In the genomic region with DNA sequence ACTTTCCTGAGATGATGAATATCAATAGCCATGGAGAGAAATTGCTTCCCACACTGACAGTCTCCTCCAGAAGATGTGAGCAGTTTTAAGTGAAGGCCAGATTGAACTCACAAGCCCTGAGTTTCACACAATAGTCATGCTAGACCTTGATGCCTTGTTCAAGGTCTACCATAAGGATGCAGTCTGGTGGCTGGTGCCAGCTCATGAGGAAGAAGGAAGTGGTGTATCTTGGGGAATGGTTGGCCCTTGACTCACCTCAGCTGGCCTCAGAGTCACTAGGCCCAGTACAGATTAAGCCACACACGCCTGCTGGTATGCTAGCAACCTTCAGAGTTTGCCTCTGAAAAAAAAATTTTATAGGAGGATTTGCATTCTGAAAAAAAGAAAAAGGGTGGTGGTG, we compare ENCODE assay signal across 14 mouse cellular contexts.
"Had no signal": no experiment of that assay in that cellular context is flagged by ENCODE, and none has a peak within 500 bp of the region (broad histone marks: within the 10 kb centered on the region; RNA-seq: fewer than 3 reads in every experiment).

No protein-coding gene starts in this region.

- H3K9ac ChIP-seq: limb, embryonic 12.5 days; liver, embryonic 13.5 days; liver, postnatal 0 days; lung, embryonic 15.5 days; neural tube, embryonic 13.5 days had no signal

- H3K36me3 ChIP-seq: limb, embryonic 12.5 days; liver, embryonic 13.5 days; lung, embryonic 15.5 days; neural tube, embryonic 13.5 days had no signal

- H3K4me2 ChIP-seq: limb, embryonic 12.5 days; liver, embryonic 13.5 days; midbrain, embryonic 11.5 days; neural tube, embryonic 13.5 days had no signal

- DNase-seq: kidney, postnatal 10 days; kidney, postnatal 4 days; liver; liver, embryonic 13.5 days; liver, postnatal 0 days; lung, postnatal 14 days; retina, postnatal 1 day had no signal

- H3K9me3 ChIP-seq: limb, embryonic 12.5 days; liver, embryonic 13.5 days; lung, embryonic 15.5 days; neural tube, embryonic 13.5 days had no signal

- H3K27ac ChIP-seq: layer of hippocampus, adult 2 months; limb, embryonic 12.5 days; liver, embryonic 13.5 days; lung, embryonic 15.5 days; macrophage had no signal

- H3K4me3 ChIP-seq: layer of hippocampus, adult 2 months; limb, embryonic 12.5 days; liver, embryonic 13.5 days; lung, embryonic 15.5 days; megakaryocyte, embryonic 14.5 days; neural tube, embryonic 13.5 days had no signal

- ATAC-seq: liver, postnatal 0 days had no signal

- H3K4me1 ChIP-seq: liver, embryonic 13.5 days; megakaryocyte, embryonic 14.5 days had no signal

- H3K27me3 ChIP-seq: limb, embryonic 12.5 days; liver, embryonic 13.5 days; lung, embryonic 15.5 days; megakaryocyte, embryonic 14.5 days; neural tube, embryonic 13.5 days had no signal
